Mouse (Mus musculus) hindbrain, embryonic 16.5 days (tissue): ENCODE results near the gene Snx3. TPM values are rescaled to one million over a fixed set of nuclear protein-coding genes. Genes with fewer than 3 reads are reported as not detected.

Source experiments
- ATAC-seq: fragments of 200-750 bp; cut with Nextera tagmentation; 2 replicates; pipeline ENCODE4 v1.8.0; 2017; ENCODE audit warnings: moderate TSS enrichment, moderate library complexity
- H3K27ac ChIP-seq: fragments of 300-500 bp; sonication (generic); 2 replicates; pipeline ENCODE4 v1.5.1; 2014; ENCODE audit warnings: low read depth, mild to moderate bottlenecking, control low read depth, low read length, moderate library complexity
- H3K27me3 ChIP-seq: fragments of 300-500 bp; sonication (generic); replicated peaks from 2 replicates; pipeline ENCODE4 v1.6.1; 2014; ENCODE audit warnings: low read length; ENCODE audit not compliant: control insufficient read depth, insufficient read depth
- H3K36me3 ChIP-seq: fragments of 300-500 bp; sonication (generic); 2 replicates; pipeline ENCODE4 v1.6.1; 2014; ENCODE audit warnings: mild to moderate bottlenecking, low read length, moderate library complexity, mixed read lengths; ENCODE audit not compliant: control insufficient read depth, insufficient read depth
- H3K4me1 ChIP-seq: fragments of 300-500 bp; sonication (generic); 2 replicates; pipeline ENCODE4 v1.6.1; 2014; ENCODE audit warnings: low read depth, low read length; ENCODE audit not compliant: control insufficient read depth, insufficient read depth
- H3K4me2 ChIP-seq: fragments of 300-500 bp; sonication (generic); 2 replicates; pipeline ENCODE4 v1.6.1; 2014; ENCODE audit warnings: mild to moderate bottlenecking, low read length, control low read depth, moderate library complexity
- H3K4me3 ChIP-seq: fragments of 300-500 bp; sonication (generic); 2 replicates; pipeline ENCODE4 v1.5.1; 2014; ENCODE audit warnings: mild to moderate bottlenecking, low read length, control low read depth, moderate library complexity
- H3K9ac ChIP-seq: fragments of 300-500 bp; sonication (generic); 2 replicates; pipeline ENCODE4 v1.6.1; 2014; ENCODE audit warnings: low read depth, mild to moderate bottlenecking, control low read depth, low read length, moderate library complexity
- H3K9me3 ChIP-seq: fragments of 300-500 bp; sonication (generic); 2 replicates; pipeline ENCODE4 v1.6.1; 2014; ENCODE audit warnings: mild to moderate bottlenecking, low read length, moderate library complexity; ENCODE audit not compliant: control insufficient read depth
- WGBS: fragments of 180-500 bp; shearing (Covaris S2); extraction: QIAGEN DNeasy Blood & Tissue Kit; methylation state at CpG from one replicate; pipeline ENCODE4 v1.1.7; 2014; 5-methylcytosine and 5-hydroxymethylcytosine counted together
- polyA plus RNA-seq: library from polyadenylated mRNA; unstranded; fragments of >200 nt; fragmentation: Nextera tagmentation; extraction: Ambion mirVana; gene quantifications from 2 replicates; pipeline ENCODE4 v1.2.1, GENCODE M21; 2015

Gene Snx3
- polyA plus RNA-seq, 1 experiment from 2014 or later, result 365 TPM

GRCm38 (mm10) chr10:42476774-42477475 lies 24.9 kb upstream of the Snx3 start:
- Histone ChIP-seq H3K9me3 (no peaks in the 10 kb centered on the region), H3K27ac (no peak overlapping the region), H3K27me3 (no peaks in the 10 kb centered on the region), H3K9ac (no peak overlapping the region), H3K4me1 (peaks cover 2% of the 10 kb centered on the region; the same call in 1 of the 2 replicates), H3K4me2 (no peak overlapping the region), H3K36me3 (no peaks in the 10 kb centered on the region), H3K4me3 (no peak overlapping the region)
- no peak for ATAC-seq
- 94% methylated on average over 10 of the region's 10 CpGs for WGBS

GRCm38 (mm10) chr10:42477550-42478340 lies 24.1 kb upstream of the Snx3 start:
- Histone ChIP-seq H3K4me2 (peak overlapping the region; percentile 85), H3K4me3 (peak overlapping the region; percentile 65), H3K9me3 (no peaks in the 10 kb centered on the region), H3K36me3 (no peaks in the 10 kb centered on the region), H3K4me1 (peaks cover 2% of the 10 kb centered on the region; the same call in 1 of the 2 replicates), H3K27ac (peak overlapping the region; percentile 87), H3K27me3 (no peaks in the 10 kb centered on the region), H3K9ac (peak overlapping the region; percentile 77)
- 10% methylated on average over 25 of the region's 25 CpGs for WGBS
- ATAC-seq, result peak; percentile 55

GRCm38 (mm10) chr10:42478341-42478720 lies 23.5 kb upstream of the Snx3 start, which contains the start of gene Afg1l:
Gene Afg1l (minus strand): TSS chr10:42478565.
- H3K9me3 ChIP-seq, result no peaks in the 10 kb centered on the region
- H3K4me3 ChIP-seq, result peak within 1 kb of the TSS; percentile 65
- peak within 1 kb of the TSS; percentile 77 for H3K9ac ChIP-seq
- peak; percentile 95 for ATAC-seq
- no peaks in the 10 kb centered on the region for H3K27me3 ChIP-seq
- H3K4me1 ChIP-seq, result peaks cover 2% of the 10 kb centered on the region; the same call in 1 of the 2 replicates
- no peaks in the 10 kb centered on the region for H3K36me3 ChIP-seq
- under 1% methylated on average over 29 of the region's 29 CpGs for WGBS
- peak within 1 kb of the TSS; percentile 85 for H3K4me2 ChIP-seq
- peak within 1 kb of the TSS; percentile 87 for H3K27ac ChIP-seq

- Histone ChIP-seq H3K27ac (no peak overlapping the region), H3K4me1 (peaks cover 2% of the 10 kb centered on the region; the same call in 1 of the 2 replicates), H3K36me3 (no peaks in the 10 kb centered on the region), H3K9me3 (no peaks in the 10 kb centered on the region), H3K27me3 (no peaks in the 10 kb centered on the region), H3K4me2 (no peak overlapping the region), H3K4me3 (no peak overlapping the region), H3K9ac (no peak overlapping the region)
- WGBS, result 79% methylated on average over 4 of the region's 4 CpGs
- ATAC-seq, result no peak
Observed at GRCm38 (mm10) chr10:42480719-42481118, 21.1 kb upstream of the Snx3 start.

- ATAC-seq, result no peak
- 44% methylated on average over 8 of the region's 8 CpGs for WGBS
- H3K4me2 ChIP-seq, result no peak overlapping the region
- no peaks in the 10 kb centered on the region for H3K36me3 ChIP-seq
- H3K4me1 ChIP-seq, result no peaks in the 10 kb centered on the region
- H3K9me3 ChIP-seq, result no peaks in the 10 kb centered on the region
- no peaks in the 10 kb centered on the region for H3K27me3 ChIP-seq
- no peak overlapping the region for H3K9ac ChIP-seq
- H3K4me3 ChIP-seq, result no peak overlapping the region
- no peak overlapping the region for H3K27ac ChIP-seq
Observed at GRCm38 (mm10) chr10:42488606-42489296, 13.1 kb upstream of the Snx3 start.

GRCm38 (mm10) chr10:42491158-42491557 lies 10.7 kb upstream of the Snx3 start:
- no peak overlapping the region for H3K4me2 ChIP-seq
- H3K9ac ChIP-seq, result no peak overlapping the region
- no peak overlapping the region for H3K4me3 ChIP-seq
- WGBS, result 71% methylated on average over 1 of the region's 1 CpGs
- no peaks in the 10 kb centered on the region for H3K36me3 ChIP-seq
- no peaks in the 10 kb centered on the region for H3K4me1 ChIP-seq
- no peak for ATAC-seq
- no peak overlapping the region for H3K27ac ChIP-seq
- H3K9me3 ChIP-seq, result no peaks in the 10 kb centered on the region
- no peaks in the 10 kb centered on the region for H3K27me3 ChIP-seq

- H3K9ac ChIP-seq, result no peak overlapping the region
- no peak for ATAC-seq
Observed at GRCm38 (mm10) chr10:42492027-42492771, 9.6 kb upstream of the Snx3 start.

GRCm38 (mm10) chr10:42493000-42493399 lies 8.8 kb upstream of the Snx3 start:
- Histone ChIP-seq H3K4me2 (no peak overlapping the region), H3K27ac (no peak overlapping the region), H3K36me3 (no peaks in the 10 kb centered on the region), H3K9ac (no peak overlapping the region), H3K4me1 (no peaks in the 10 kb centered on the region), H3K4me3 (no peak overlapping the region), H3K9me3 (no peaks in the 10 kb centered on the region), H3K27me3 (no peaks in the 10 kb centered on the region)
- WGBS, result 73% methylated on average over 4 of the region's 4 CpGs
- ATAC-seq, result no peak

More at GRCm38 (mm10) chr10:42492027-42492771, 9.6 kb upstream of the Snx3 start:
- Histone ChIP-seq H3K4me2 (no peak overlapping the region), H3K27ac (no peak overlapping the region), H3K4me3 (no peak overlapping the region), H3K27me3 (no peaks in the 10 kb centered on the region), H3K36me3 (no peaks in the 10 kb centered on the region), H3K4me1 (no peaks in the 10 kb centered on the region), H3K9me3 (no peaks in the 10 kb centered on the region)
- 91% methylated on average over 10 of the region's 10 CpGs for WGBS
